Mouse (Mus musculus) erythroblast, embryonic 14.5 days (primary cell): ENCODE data around the gene Ripk3.

Source experiments
- GATA1 ChIP-seq: IDR thresholded peaks from 2 replicates; pipeline ENCODE4 v1.6.1; 2012; ENCODE audit warnings: low read length, inconsistent platforms, mixed read lengths
- TAL1 ChIP-seq: IDR thresholded peaks from 3 replicates; pipeline ENCODE4 v1.6.1; 2012; ENCODE audit warnings: low read length, inconsistent platforms, mixed read lengths

GRCm38 (mm10) chr14:55743711-55744110 is 45.0 kb downstream of the Ripk3 start:
- TF ChIP-seq GATA1 (no peak), TAL1 (no peak)
